Mouse (Mus musculus) gastrocnemius, adult 2 months (tissue): ENCODE data around the gene Acer3. TPM values are rescaled to one million over a fixed set of nuclear protein-coding genes. Genes with fewer than 3 reads are reported as not detected.

Experiments
- DNase-seq: peaks from one replicate; pipeline ENCODE4 v3.0.0; 2022
- H3K27ac ChIP-seq: fragments of 200-600 bp; 2 replicates; pipeline ENCODE4 v1.8.1; 2022; ENCODE audit warnings: mild to moderate bottlenecking
- H3K4me3 ChIP-seq: fragments of 200-600 bp; 2 replicates; pipeline ENCODE4 v1.8.1; 2022; ENCODE audit warnings: mild to moderate bottlenecking, moderate library complexity
- CTCF ChIP-seq: fragments of 200-600 bp; IDR thresholded peaks from 2 replicates; pipeline ENCODE4 v1.8.1; 2022; ENCODE audit warnings: antibody characterized with exemption, mild to moderate bottlenecking, moderate library complexity
- intact Hi-C: fragments of 180-260 bp; cut with DNase I; formaldehyde crosslinking; loops from one replicate; pipeline ENCODE4 v1.15.1; 2025
- total RNA-seq, 2 experiments: library from RNA; stranded (reverse); gene quantifications; 2 replicates each; pipeline ENCODE4 v1.2.3; 2021

Acer3 gene
- total RNA-seq, 2 experiments from 2014 or later: 4.0 to 5.3 TPM

GRCm38 (mm10) chr7:98349096-98349495 lies 28.1 kb upstream of the Acer3 start:
- peak; percentile 85 for DNase-seq
- TF ChIP-seq CTCF: peak; percentile 87
- H3K27ac ChIP-seq: no peak overlapping the region
- intact Hi-C loops: loop anchor here (1.0 kb wide), 1 partner anchor 81 kb away; no protein-coding TSS in a partner anchor
- H3K4me3 ChIP-seq: no peak overlapping the region

- peak; percentile 92 for TF ChIP-seq CTCF
- no peak overlapping the region for H3K4me3 ChIP-seq
- intact Hi-C loops: no loop called here
- peak; percentile 77 for DNase-seq
- H3K27ac ChIP-seq: no peak overlapping the region
Observed at GRCm38 (mm10) chr7:98348043-98348442, 27.0 kb upstream of the Acer3 start.

- TF ChIP-seq CTCF: no peak
- intact Hi-C loops: no loop called here
- H3K27ac ChIP-seq: no peak overlapping the region
Observed at GRCm38 (mm10) chr7:98347471-98347870, 26.5 kb upstream of the Acer3 start.

GRCm38 (mm10) chr7:98345036-98345435 lies 24.0 kb upstream of the Acer3 start:
- intact Hi-C loops: no loop called here
- Histone ChIP-seq H3K4me3 (no peak overlapping the region), H3K27ac (no peak overlapping the region)
- no peak for DNase-seq
- no peak for TF ChIP-seq CTCF

More at GRCm38 (mm10) chr7:98347471-98347870, 26.5 kb upstream of the Acer3 start:
- no peak overlapping the region for H3K4me3 ChIP-seq
- no peak for DNase-seq

- peak; percentile 58 for TF ChIP-seq CTCF
- intact Hi-C loops: loop anchor here (5.0 kb wide), 2 partner anchors 57 to 187 kb away; no protein-coding TSS in a partner anchor
- H3K4me3 ChIP-seq: no peak overlapping the region
- no peak overlapping the region for H3K27ac ChIP-seq
- DNase-seq: peak; percentile 45
Observed at GRCm38 (mm10) chr7:98344361-98344760, 23.4 kb upstream of the Acer3 start.

GRCm38 (mm10) chr7:98342249-98342648 lies 21.2 kb upstream of the Acer3 start:
- intact Hi-C loops: loop anchor here (5.0 kb wide), 2 partner anchors 55 to 185 kb away; no protein-coding TSS in a partner anchor
- Histone ChIP-seq H3K4me3 (no peak overlapping the region), H3K27ac (no peak overlapping the region)
- no peak for DNase-seq
- TF ChIP-seq CTCF: no peak

GRCm38 (mm10) chr7:98341475-98341874 lies 20.5 kb upstream of the Acer3 start:
- peak; percentile 86 for TF ChIP-seq CTCF
- Histone ChIP-seq H3K4me3 (peak overlapping the region; percentile 71), H3K27ac (peak overlapping the region; percentile 66; the same call in 1 of the 2 replicates)
- DNase-seq: peak; percentile 88
- intact Hi-C loops: loop anchor here (5.0 kb wide), 2 partner anchors 54 to 184 kb away; no protein-coding TSS in a partner anchor

- no peak overlapping the region for H3K27ac ChIP-seq
- intact Hi-C loops: loop anchor here (5.0 kb wide), 2 partner anchors 53 to 183 kb away; no protein-coding TSS in a partner anchor
- DNase-seq: no peak
- no peak overlapping the region for H3K4me3 ChIP-seq
- no peak for TF ChIP-seq CTCF
Observed at GRCm38 (mm10) chr7:98340343-98340742, 19.3 kb upstream of the Acer3 start.

- intact Hi-C loops: no loop called here
- Histone ChIP-seq H3K4me3 (no peak overlapping the region), H3K27ac (no peak overlapping the region)
- no peak for DNase-seq
- no peak for TF ChIP-seq CTCF
Observed at GRCm38 (mm10) chr7:98333987-98334386, 13.0 kb upstream of the Acer3 start.

- no peak overlapping the region for H3K27ac ChIP-seq
- H3K4me3 ChIP-seq: no peak overlapping the region
- no peak for TF ChIP-seq CTCF
- intact Hi-C loops: no loop called here
- no peak for DNase-seq
Observed at GRCm38 (mm10) chr7:98333507-98333906, 12.5 kb upstream of the Acer3 start.

GRCm38 (mm10) chr7:98332678-98333397 lies 11.8 kb upstream of the Acer3 start:
- no peak for TF ChIP-seq CTCF
- Histone ChIP-seq H3K4me3 (no peak overlapping the region), H3K27ac (no peak overlapping the region)
- intact Hi-C loops: no loop called here
- DNase-seq: no peak

- H3K4me3 ChIP-seq: no peak overlapping the region
- H3K27ac ChIP-seq: no peak overlapping the region
- no peak for DNase-seq
- no peak for TF ChIP-seq CTCF
- intact Hi-C loops: no loop called here
Observed at GRCm38 (mm10) chr7:98331932-98332331, 10.9 kb upstream of the Acer3 start.

- Histone ChIP-seq H3K27ac (no peak overlapping the region), H3K4me3 (no peak overlapping the region)
- DNase-seq: no peak
- intact Hi-C loops: no loop called here
- no peak for TF ChIP-seq CTCF
Observed at GRCm38 (mm10) chr7:98330375-98331002, 9.5 kb upstream of the Acer3 start.
